Mouse (Mus musculus): ENCODE measurements at regions not wholly inside any gene's neighbourhood (a gene's known extent, or its start where the extent isn't known, plus 50 kb on each side); places are given as distances from the start of the nearest gene placed in this dataset.

- DNase-seq, result no peak
Observed at GRCm38 (mm10) chr1:72764522-72764921, 53.4 kb downstream of the Rpl37a start.

GRCm38 (mm10) chr1:72765046-72765810 is 54.1 kb downstream of the Rpl37a start:
- DNase-seq, result no peak

GRCm38 (mm10) chr1:72769428-72769827 is 54.9 kb upstream of the Igfbp2 start:
- DNase-seq, result no peak

DNA sequence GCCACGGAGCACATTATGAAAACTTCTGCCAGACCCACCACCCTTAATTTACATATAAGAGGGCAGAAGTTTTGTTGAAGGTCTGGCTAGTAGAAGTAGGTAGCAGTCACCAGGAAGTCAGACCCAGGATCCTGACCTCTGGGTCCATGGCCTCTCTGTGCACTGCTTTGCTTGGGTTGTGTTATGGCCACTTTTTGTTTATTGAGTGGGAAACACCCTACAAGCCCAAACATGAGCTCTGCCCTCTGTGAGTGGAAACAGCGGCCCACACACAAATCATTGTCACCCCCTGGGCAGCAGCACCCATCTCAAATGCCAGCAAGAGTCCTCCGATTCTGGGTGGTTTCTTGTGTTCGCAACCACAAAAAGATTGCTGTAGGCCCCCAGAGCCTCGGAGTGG is 51.6 kb upstream of the Igfbp2 start:
- DNase-seq, result no peak

GRCm38 (mm10) chr1:72773234-72773633 is 51.1 kb upstream of the Igfbp2 start:
- DNase-seq, result peak; percentile 5

Measured in kidney, adult 18-20 months (tissue).